Mouse (Mus musculus) mouse trophoblast stem cell (cell line): ENCODE data around the gene Gamt.

Source experiments
- in situ Hi-C, 2 experiments: fragments of 300-500 bp; cut with MseI, MboI; formaldehyde crosslinking; loops; 2 replicates in 1 of 2; 3 replicates in 1 of 2; pipeline ENCODE4 v1.15.1; 2025

Gene Gamt

DNA sequence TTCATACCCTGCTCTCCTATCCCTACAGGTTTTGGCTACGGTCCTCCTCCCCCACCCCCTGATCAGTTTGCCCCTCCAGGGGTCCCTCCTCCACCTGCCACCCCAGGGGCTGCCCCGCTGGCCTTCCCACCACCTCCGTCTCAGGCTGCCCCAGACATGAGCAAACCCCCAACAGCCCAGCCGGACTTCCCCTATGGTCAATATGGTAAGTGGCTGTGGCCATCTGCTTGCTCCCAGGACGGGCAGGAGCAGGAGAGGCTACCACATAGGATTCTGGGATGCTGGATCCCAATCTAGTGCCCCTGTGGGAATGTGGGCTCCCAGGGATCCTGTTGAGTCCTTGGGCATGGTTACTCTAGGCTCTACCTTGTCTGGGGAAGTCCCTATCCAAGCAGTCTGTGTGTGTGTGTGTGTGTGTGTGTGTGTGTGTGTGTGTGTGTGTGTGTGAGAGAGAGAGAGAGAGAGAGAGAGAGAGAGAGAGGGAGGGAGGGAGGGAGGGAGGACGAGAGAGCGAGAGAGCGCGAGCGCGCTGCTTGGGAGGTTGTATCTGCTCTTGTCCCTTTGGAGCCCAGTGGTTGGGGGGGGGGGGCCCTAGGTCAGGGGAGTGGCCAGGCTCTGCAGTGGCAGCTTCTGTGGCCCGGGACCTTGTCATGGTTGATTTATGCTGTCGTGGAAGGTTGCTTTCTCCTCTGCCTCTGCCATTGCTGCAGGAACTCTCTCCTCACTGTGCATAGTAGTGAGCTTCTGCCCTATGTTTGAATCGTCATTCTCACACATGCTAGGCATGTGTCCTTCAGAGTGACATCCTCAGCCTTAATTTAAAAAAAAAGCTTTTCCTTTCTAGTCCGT, 24.6 kb upstream of the Gamt start:
- in situ Hi-C loops, result no loop called here

DNA sequence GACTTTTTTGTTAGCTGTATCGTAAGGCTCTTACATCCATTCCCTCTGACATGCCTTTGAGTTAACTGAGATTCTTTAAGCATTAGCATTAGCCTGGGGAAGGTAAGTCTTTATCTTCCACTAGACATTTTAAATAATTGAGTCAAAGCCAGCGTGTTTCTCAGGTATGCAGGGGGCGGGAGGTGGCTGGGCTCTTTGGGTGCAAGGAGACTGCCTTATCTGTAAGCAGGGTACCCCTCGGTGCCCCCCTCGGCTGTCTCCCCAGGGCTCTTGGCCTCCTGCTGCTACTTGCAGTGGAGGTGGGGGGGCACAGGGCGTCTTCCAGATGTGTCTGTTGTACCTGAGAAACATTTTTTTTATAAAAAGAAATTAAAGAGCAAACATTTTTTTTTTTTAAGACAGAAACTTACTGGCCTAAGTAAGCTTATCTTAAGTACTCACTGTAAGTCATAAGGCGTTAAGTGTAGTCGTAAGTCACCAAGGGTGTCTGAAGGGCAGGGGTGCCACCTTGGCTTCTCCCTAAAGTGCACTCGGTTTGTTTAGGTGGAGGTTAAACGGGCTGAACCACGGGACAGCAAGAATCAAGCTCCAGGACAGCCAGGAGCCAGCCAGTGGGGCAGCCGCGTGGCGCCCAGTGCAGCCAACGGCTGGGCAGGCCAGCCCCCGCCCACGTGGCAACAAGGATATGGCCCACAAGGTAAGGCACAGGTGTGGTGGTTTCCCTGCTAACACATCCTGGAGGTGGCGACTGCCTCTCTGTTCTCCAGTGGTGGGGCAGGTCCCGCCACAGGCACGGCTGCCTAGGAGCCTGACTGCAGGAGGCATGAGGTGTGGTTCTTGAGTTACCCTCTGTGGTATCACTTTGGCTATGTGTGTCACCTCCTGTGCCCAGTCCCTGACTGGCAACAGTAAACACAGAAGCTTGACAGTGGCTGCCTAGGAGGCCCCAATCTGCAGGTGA, 21.9 kb upstream of the Gamt start:
- in situ Hi-C loops, result no loop called here

- in situ Hi-C loops, result no loop called here
Observed at GRCm38 (mm10) chr10:80281921-80282371, 21.1 kb upstream of the Gamt start.

- in situ Hi-C loops, result no loop called here
Observed at GRCm38 (mm10) chr10:80281304-80281703, 20.5 kb upstream of the Gamt start.

GRCm38 (mm10) chr10:80279273-80279672, 18.5 kb upstream of the Gamt start:
- in situ Hi-C loops, result no loop called here

DNA sequence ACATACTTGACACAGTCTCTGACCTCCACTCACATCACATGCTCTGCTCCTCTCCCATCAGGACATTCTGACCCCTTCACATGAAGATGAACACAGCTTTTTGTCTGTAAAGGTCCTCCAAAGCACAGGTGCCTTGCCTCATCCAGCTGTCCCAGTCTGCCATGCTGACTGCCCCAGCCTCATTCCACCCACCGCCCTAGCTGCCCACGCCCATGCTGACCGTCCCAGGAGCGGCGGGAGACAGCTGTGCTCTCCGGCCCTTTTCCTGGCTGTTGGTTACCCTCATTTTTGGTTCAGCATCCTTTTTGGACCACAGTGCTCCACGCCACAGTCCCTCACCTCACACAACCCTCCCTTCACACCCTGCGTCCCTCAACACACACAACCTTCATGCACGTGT, 17.6 kb upstream of the Gamt start:
- in situ Hi-C loops, result no loop called here

DNA sequence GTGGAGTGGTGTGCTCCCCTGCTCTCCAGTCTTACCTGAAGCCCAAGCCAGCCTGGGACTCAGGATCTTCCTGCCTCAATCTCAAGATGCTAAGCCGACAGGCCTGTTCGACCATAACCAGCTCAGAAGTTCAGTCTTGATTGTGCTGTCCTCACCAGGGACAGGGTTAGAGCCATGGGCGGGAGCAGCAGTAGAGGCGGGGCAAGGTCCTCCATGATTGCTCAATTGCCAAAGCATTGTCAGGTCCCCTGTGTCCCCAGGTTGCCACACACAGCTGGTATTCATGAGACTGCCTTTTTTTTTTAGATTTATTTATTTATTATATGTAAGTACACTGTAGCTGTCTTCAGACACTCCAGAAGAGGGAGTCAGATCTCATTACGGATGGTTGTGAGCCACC, 15.4 kb upstream of the Gamt start:
- in situ Hi-C loops, result no loop called here

GRCm38 (mm10) chr10:80273847-80274246, 13.0 kb upstream of the Gamt start:
- in situ Hi-C loops, result no loop called here

- in situ Hi-C loops, result no loop called here
Observed at GRCm38 (mm10) chr10:80271870-80272585, 11.2 kb upstream of the Gamt start.

- in situ Hi-C loops, result no loop called here
Observed at GRCm38 (mm10) chr10:80271186-80271843, 10.5 kb upstream of the Gamt start.

DNA sequence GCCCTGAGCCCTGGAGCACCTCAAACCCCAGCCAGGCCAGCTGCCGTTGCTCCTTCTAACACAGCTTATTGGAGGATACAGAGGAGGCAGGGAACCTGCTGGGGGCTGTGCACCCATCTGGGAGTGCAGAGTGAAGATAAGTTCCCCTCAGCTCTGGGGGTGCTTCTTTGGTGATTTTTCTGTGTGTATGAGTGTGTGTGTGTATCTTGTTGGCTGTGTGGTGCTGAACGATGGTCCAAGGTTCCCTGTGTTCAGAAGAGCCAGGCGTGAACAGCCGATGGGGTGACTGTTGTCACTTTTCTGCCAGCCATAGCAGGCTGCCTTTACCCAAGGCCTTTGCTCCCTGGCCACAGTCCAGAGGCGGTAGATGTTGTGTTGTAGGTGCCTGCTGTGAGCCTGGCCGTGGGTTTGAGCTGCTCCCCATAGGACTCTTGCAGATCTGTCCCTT, 9.9 kb upstream of the Gamt start:
- in situ Hi-C loops, result no loop called here

GRCm38 (mm10) chr10:80270099-80270498, 9.3 kb upstream of the Gamt start:
- in situ Hi-C loops, result no loop called here

DNA sequence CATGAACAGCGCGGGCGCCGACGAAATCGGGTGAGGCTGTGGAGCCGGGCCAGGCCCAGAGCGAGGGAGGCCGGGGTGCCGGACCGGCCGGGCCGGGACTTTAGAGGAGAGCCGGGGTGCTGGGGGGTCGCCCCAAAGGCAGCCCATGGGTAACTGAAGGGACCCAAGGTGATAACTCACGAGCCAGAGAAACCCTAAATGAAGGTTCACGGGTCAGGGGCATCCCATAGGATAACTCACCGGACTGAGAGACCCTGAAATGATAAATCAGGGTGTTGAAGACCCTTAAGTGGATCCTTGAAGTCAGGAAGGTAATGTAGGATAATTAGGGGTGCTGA, 4.3 kb upstream of the Gamt start:
- in situ Hi-C loops, result no loop called here

GRCm38 (mm10) chr10:80264341-80265148, 3.7 kb upstream of the Gamt start:
- in situ Hi-C loops, result no loop called here

DNA sequence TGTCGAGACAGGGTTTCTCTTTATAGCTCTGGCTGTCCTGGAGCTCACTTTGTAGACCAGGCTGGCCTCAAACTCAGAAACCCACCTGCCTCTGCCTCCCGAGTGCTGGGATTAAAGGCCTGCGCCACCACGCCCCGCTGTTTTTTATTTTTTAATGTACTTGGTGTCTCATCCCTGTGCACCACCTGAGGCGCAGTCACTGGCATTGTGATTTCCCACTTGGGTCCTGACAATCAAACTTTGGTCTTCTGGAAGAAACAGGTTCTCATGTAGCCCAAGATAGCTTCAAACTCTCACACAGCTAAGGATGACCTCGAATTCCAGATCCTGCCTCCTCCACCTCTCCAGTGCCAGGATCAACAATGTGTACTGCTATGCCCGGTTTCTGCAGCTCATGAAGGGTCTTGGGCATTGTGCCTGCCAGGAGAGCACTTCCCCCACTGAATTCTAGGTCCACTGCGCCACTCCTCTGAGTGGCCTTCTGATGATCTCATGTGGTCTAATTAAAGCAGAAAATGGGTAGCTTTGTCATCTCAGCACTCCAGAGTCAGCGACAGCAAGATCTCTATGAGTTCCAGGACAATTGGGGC, 2.1 kb upstream of the Gamt start:
- in situ Hi-C loops, result no loop called here

DNA sequence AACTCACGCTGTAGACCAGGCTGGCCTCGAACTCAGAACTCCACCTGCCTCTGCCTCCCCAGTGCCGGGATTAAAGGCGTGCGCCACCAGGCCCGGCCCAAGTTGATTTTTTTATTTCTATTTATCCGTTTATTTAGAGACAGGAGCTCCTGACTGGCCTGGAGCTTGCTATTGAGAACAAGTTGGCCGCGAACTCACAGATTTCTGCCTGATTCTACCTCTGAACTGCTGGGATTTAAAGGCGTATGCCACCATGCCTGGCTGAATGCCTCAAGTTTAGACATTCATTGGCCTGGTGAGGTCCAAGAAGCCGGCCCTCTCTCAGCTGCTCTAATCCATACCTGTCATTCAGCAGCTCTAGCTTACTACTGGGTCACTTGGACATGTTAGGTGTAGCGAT, 1.4 kb upstream of the Gamt start:
- in situ Hi-C loops, result no loop called here

- in situ Hi-C loops, result no loop called here
Observed at GRCm38 (mm10) chr10:80261585-80261968, 765 bp upstream of the Gamt start.

GRCm38 (mm10) chr10:80259861-80260641, 761 bp downstream of the Gamt start:
- in situ Hi-C loops, result no loop called here

- in situ Hi-C loops, result no loop called here
Observed at GRCm38 (mm10) chr10:80259463-80259805, 1.4 kb downstream of the Gamt start.
